Mouse (Mus musculus): Measurements from ENCODE around the gene Anks4b.

- no peak for TF ChIP-seq EP300 (IDR thresholded peaks at IDR 0.05; ENCODE audit: low read depth)
- no peak for TF ChIP-seq CTCF (IDR thresholded peaks at IDR 0.05; ENCODE audit: low read depth)
These were observed 15.3 kb downstream of the Anks4b start for GRCm38 (mm10) chr7:120188946-120189345.

Measured in liver, postnatal 0 days (tissue).